Mouse (Mus musculus) cerebellum, adult (tissue): ENCODE measurements around the gene Atxn1.

Experiments
- ATAC-seq: cut with Nextera tagmentation; 2 replicates; pipeline ENCODE4 v1.9.2; 2017; ENCODE audit warnings: mild to moderate bottlenecking, moderate library complexity, mixed read lengths; ENCODE audit not compliant: insufficient number of reproducible peaks, low FRiP score, low TSS enrichment

The Atxn1 gene

GRCm38 (mm10) chr13:45932491-45932921 lies 32.3 kb downstream of the Atxn1 start:
- no peak for ATAC-seq

- ATAC-seq, result no peak
These were observed 32.9 kb downstream of the Atxn1 start for GRCm38 (mm10) chr13:45931891-45932290.

GRCm38 (mm10) chr13:45931215-45931614 lies 33.6 kb downstream of the Atxn1 start:
- no peak for ATAC-seq

GRCm38 (mm10) chr13:45929744-45930143 lies 35.1 kb downstream of the Atxn1 start:
- no peak for ATAC-seq

GRCm38 (mm10) chr13:45925294-45925693 lies 39.5 kb downstream of the Atxn1 start:
- ATAC-seq, result no peak

GRCm38 (mm10) chr13:45924555-45924954 lies 40.3 kb downstream of the Atxn1 start:
- no peak for ATAC-seq

GRCm38 (mm10) chr13:45923086-45923485 lies 41.7 kb downstream of the Atxn1 start:
- no peak for ATAC-seq

- no peak for ATAC-seq
These were observed 42.3 kb downstream of the Atxn1 start for GRCm38 (mm10) chr13:45922467-45922866.

- no peak for ATAC-seq
These were observed 45.7 kb downstream of the Atxn1 start for GRCm38 (mm10) chr13:45918956-45919711.

- no peak for ATAC-seq
These were observed 46.8 kb downstream of the Atxn1 start for GRCm38 (mm10) chr13:45918006-45918380.

GRCm38 (mm10) chr13:45917058-45918005 lies 47.5 kb downstream of the Atxn1 start:
- ATAC-seq, result no peak

GRCm38 (mm10) chr13:45915921-45916320 lies 48.9 kb downstream of the Atxn1 start:
- 0 out of 2 replicates have a peak, but pooled peaks have one; percentile 49 for ATAC-seq

- no peak for ATAC-seq
These were observed 49.8 kb downstream of the Atxn1 start for GRCm38 (mm10) chr13:45915026-45915425.

GRCm38 (mm10) chr13:45914117-45914516 lies 50.7 kb downstream of the Atxn1 start:
- ATAC-seq, result no peak

GRCm38 (mm10) chr13:45911848-45912247 lies 53.0 kb downstream of the Atxn1 start:
- ATAC-seq, result no peak

GRCm38 (mm10) chr13:45911069-45911468 lies 53.7 kb downstream of the Atxn1 start:
- no peak for ATAC-seq

- no peak for ATAC-seq
These were observed 54.5 kb downstream of the Atxn1 start for GRCm38 (mm10) chr13:45910348-45910747.

- ATAC-seq, result peak; percentile 49
These were observed 57.6 kb downstream of the Atxn1 start for GRCm38 (mm10) chr13:45907181-45907691.

- no peak for ATAC-seq
These were observed 58.2 kb downstream of the Atxn1 start for GRCm38 (mm10) chr13:45906438-45907166.

- no peak for ATAC-seq
These were observed 59.9 kb downstream of the Atxn1 start for GRCm38 (mm10) chr13:45904955-45905354.
